Mouse (Mus musculus) lung, postnatal 0 days (tissue): Measurements from ENCODE around the gene Slc9a9. TPM values are rescaled to one million over a fixed set of nuclear protein-coding genes. Genes with fewer than 3 reads are reported as not detected.

Experiments used
- ATAC-seq: fragments of 200-750 bp; cut with Nextera tagmentation; 2 replicates; pipeline ENCODE4 v1.8.0; 2017; ENCODE audit warnings: moderate library complexity
- DNase-seq: peaks from one replicate; pipeline ENCODE4 v3.0.0-alpha.2; 2016; ENCODE audit warnings: low spot score
- H3K27ac ChIP-seq: fragments of 300-500 bp; sonication (generic); 2 replicates; pipeline ENCODE4 v1.5.1; 2014; ENCODE audit warnings: antibody characterized with exemption, mild to moderate bottlenecking, low read length, mixed read lengths
- H3K27me3 ChIP-seq: fragments of 300-500 bp; sonication (generic); replicated peaks from 2 replicates; pipeline ENCODE4 v1.6.1; 2014; ENCODE audit warnings: low read length, mixed read lengths; ENCODE audit not compliant: insufficient read depth
- H3K36me3 ChIP-seq: fragments of 300-500 bp; sonication (generic); 2 replicates; pipeline ENCODE4 v1.6.1; 2014; ENCODE audit warnings: low read length, mixed read lengths; ENCODE audit not compliant: insufficient read depth
- H3K4me1 ChIP-seq: fragments of 300-500 bp; sonication (generic); 2 replicates; pipeline ENCODE4 v1.6.1; 2014; ENCODE audit warnings: antibody characterized with exemption, low read depth, low read length, mixed read lengths; ENCODE audit not compliant: insufficient read depth
- H3K4me2 ChIP-seq: fragments of 300-500 bp; sonication (generic); replicated peaks from 2 replicates; pipeline ENCODE4 v1.6.1; 2014; ENCODE audit warnings: low read depth, mild to moderate bottlenecking, low read length, moderate library complexity, mixed read lengths
- H3K4me3 ChIP-seq: fragments of 300-500 bp; sonication (generic); 2 replicates; pipeline ENCODE4 v1.5.1; 2014; ENCODE audit warnings: low read depth, low read length
- H3K9ac ChIP-seq: fragments of 300-500 bp; sonication (generic); replicated peaks from 2 replicates; pipeline ENCODE4 v1.6.1; 2014; ENCODE audit warnings: low read depth, mild to moderate bottlenecking
- H3K9me3 ChIP-seq: fragments of 300-500 bp; sonication (generic); 2 replicates; pipeline ENCODE4 v1.6.1; 2016; ENCODE audit warnings: low read length, mixed read lengths
- CTCF ChIP-seq: IDR thresholded peaks from 2 replicates; pipeline ENCODE4 v1.5.1; 2016; ENCODE audit warnings: antibody characterized with exemption, mild to moderate bottlenecking
- EP300 ChIP-seq: IDR thresholded peaks from 2 replicates; pipeline ENCODE4 v1.6.1; 2016; ENCODE audit warnings: antibody characterized with exemption, mild to moderate bottlenecking, control low read depth
- WGBS: fragments of 180-500 bp; shearing (Covaris S2); extraction: QIAGEN DNeasy Blood & Tissue Kit; methylation state at CpG from one replicate; pipeline ENCODE4 v1.1.7; 2014; 5-methylcytosine and 5-hydroxymethylcytosine counted together
- polyA plus RNA-seq: library from polyadenylated mRNA; unstranded; fragments of >200 nt; fragmentation: Nextera tagmentation; extraction: Ambion mirVana; gene quantifications from 2 replicates; pipeline ENCODE4 v1.2.1, GENCODE M21; 2015

Slc9a9 gene
- polyA plus RNA-seq, 1 experiment from 2014 or later = 3.7 TPM

GRCm38 (mm10) chr9:94976191-94976590 lies 306.5 kb downstream of the Slc9a9 start:
- 77% methylated on average over 1 of the region's 1 CpGs for WGBS
- H3K27me3 ChIP-seq = no peaks in the 10 kb centered on the region
- no peaks in the 10 kb centered on the region for H3K36me3 ChIP-seq
- TF ChIP-seq EP300 (no peak), CTCF (no peak)
- no peak overlapping the region for H3K9ac ChIP-seq
- 0 out of 2 replicates have a peak, but pooled peaks cover 2% of the 10 kb centered on the region for H3K9me3 ChIP-seq
- no peak overlapping the region for H3K27ac ChIP-seq
- DNase-seq (no peak), ATAC-seq (no peak)
- H3K4me1 ChIP-seq = no peaks in the 10 kb centered on the region
- H3K4me3 ChIP-seq = no peak overlapping the region
- no peak overlapping the region for H3K4me2 ChIP-seq

GRCm38 (mm10) chr9:94993575-94993974 lies 323.9 kb downstream of the Slc9a9 start:
- WGBS = 86% methylated on average over 4 of the region's 4 CpGs
- no peaks in the 10 kb centered on the region for H3K36me3 ChIP-seq
- no peak overlapping the region for H3K9ac ChIP-seq
- H3K4me1 ChIP-seq = no peaks in the 10 kb centered on the region
- H3K9me3 ChIP-seq = no peaks in the 10 kb centered on the region
- no peak overlapping the region for H3K27ac ChIP-seq
- no peak for ATAC-seq
- DNase-seq = no peak
- H3K4me2 ChIP-seq = no peak overlapping the region
- H3K27me3 ChIP-seq = no peaks in the 10 kb centered on the region
- no peak overlapping the region for H3K4me3 ChIP-seq
- no peak for TF ChIP-seq CTCF
- TF ChIP-seq EP300 = no peak

GRCm38 (mm10) chr9:95020136-95020706 lies 350.5 kb downstream of the Slc9a9 start:
- Histone ChIP-seq H3K9ac (no peak overlapping the region), H3K36me3 (no peaks in the 10 kb centered on the region), H3K9me3 (no peaks in the 10 kb centered on the region), H3K4me3 (no peak overlapping the region), H3K27ac (no peak overlapping the region), H3K27me3 (no peaks in the 10 kb centered on the region), H3K4me1 (no peaks in the 10 kb centered on the region), H3K4me2 (no peak overlapping the region)
- no peak for DNase-seq
- TF ChIP-seq EP300 (no peak), CTCF (no peak)
- 91% methylated on average over 12 of the region's 12 CpGs for WGBS
- no peak for ATAC-seq

- Histone ChIP-seq H3K27ac (no peak overlapping the region), H3K36me3 (no peaks in the 10 kb centered on the region), H3K27me3 (no peaks in the 10 kb centered on the region), H3K4me2 (no peak overlapping the region), H3K9me3 (no peaks in the 10 kb centered on the region), H3K9ac (no peak overlapping the region), H3K4me3 (no peak overlapping the region), H3K4me1 (no peaks in the 10 kb centered on the region)
- 76% methylated on average over 3 of the region's 3 CpGs for WGBS
- no peak for ATAC-seq
- TF ChIP-seq CTCF = no peak
- no peak for TF ChIP-seq EP300
- no peak for DNase-seq
Measured at GRCm38 (mm10) chr9:95034140-95034970, 364.6 kb downstream of the Slc9a9 start.

GRCm38 (mm10) chr9:95036209-95036608 lies 366.5 kb downstream of the Slc9a9 start:
- no peak overlapping the region for H3K4me3 ChIP-seq
- H3K9me3 ChIP-seq = no peaks in the 10 kb centered on the region
- ATAC-seq = no peak
- no peak for TF ChIP-seq CTCF
- TF ChIP-seq EP300 = no peak
- no peak overlapping the region for H3K4me2 ChIP-seq
- no peaks in the 10 kb centered on the region for H3K4me1 ChIP-seq
- H3K27me3 ChIP-seq = no peaks in the 10 kb centered on the region
- no peak for DNase-seq
- no peaks in the 10 kb centered on the region for H3K36me3 ChIP-seq
- no peak overlapping the region for H3K27ac ChIP-seq
- no peak overlapping the region for H3K9ac ChIP-seq

- no peak overlapping the region for H3K4me2 ChIP-seq
- no peak for ATAC-seq
- no peak overlapping the region for H3K9ac ChIP-seq
- no peaks in the 10 kb centered on the region for H3K36me3 ChIP-seq
- 33% methylated on average over 1 of the region's 1 CpGs for WGBS
- H3K4me3 ChIP-seq = no peak overlapping the region
- DNase-seq = no peak
- H3K9me3 ChIP-seq = no peaks in the 10 kb centered on the region
- no peaks in the 10 kb centered on the region for H3K4me1 ChIP-seq
- H3K27me3 ChIP-seq = no peaks in the 10 kb centered on the region
- no peak overlapping the region for H3K27ac ChIP-seq
- no peak for TF ChIP-seq CTCF
- no peak for TF ChIP-seq EP300
Measured at GRCm38 (mm10) chr9:95042420-95042819, 372.7 kb downstream of the Slc9a9 start.
